Mouse (Mus musculus) megakaryocyte progenitor cell, adult 5-6 weeks (primary cell): ENCODE results near the gene Shc3. TPM values are rescaled to one million over a fixed set of nuclear protein-coding genes. Genes with fewer than 3 reads are reported as not detected.

Source experiments
- ATAC-seq: replicated peaks from 2 replicates; pipeline ENCODE4 v1.8.0; 2016; ENCODE audit warnings: mild to moderate bottlenecking, moderate TSS enrichment, inconsistent platforms; ENCODE audit not compliant: poor library complexity
- total RNA-seq, 2 experiments: library from RNA; stranded (forward) in 1 of 2; stranded (reverse) in 1 of 2; fragments of 157-497, 149-512 nt in 1 of 2; fragments of 200-1000 nt in 1 of 2; gene quantifications; 2 replicates each; pipeline versions ENCODE4 v1.2.3 to v1.2.4; 2015 to 2017

Shc3 gene
- total RNA-seq, 2 experiments from 2014 or later, result not detected

GRCm38 (mm10) chr13:51418942-51419451 lies 150.2 kb downstream of the Shc3 start:
- ATAC-seq, result no peak

- ATAC-seq, result peak; percentile 82
Observed at GRCm38 (mm10) chr13:51418268-51418941, 150.8 kb downstream of the Shc3 start.

GRCm38 (mm10) chr13:51417796-51418195 lies 151.4 kb downstream of the Shc3 start:
- peak; percentile 72 for ATAC-seq

GRCm38 (mm10) chr13:51416727-51417126 lies 152.5 kb downstream of the Shc3 start:
- no peak for ATAC-seq

- 0 out of 2 replicates have a peak, but pooled peaks have one; percentile 15 for ATAC-seq
Observed at GRCm38 (mm10) chr13:51413461-51413860, 155.8 kb downstream of the Shc3 start.

GRCm38 (mm10) chr13:51411696-51412430 lies 157.4 kb downstream of the Shc3 start:
- no peak for ATAC-seq

- no peak for ATAC-seq
Observed at GRCm38 (mm10) chr13:51411243-51411642, 158.0 kb downstream of the Shc3 start.

GRCm38 (mm10) chr13:51409936-51410481 lies 159.2 kb downstream of the Shc3 start:
- no peak for ATAC-seq

- ATAC-seq, result peak; percentile 68
Observed at GRCm38 (mm10) chr13:51408519-51409001, 160.7 kb downstream of the Shc3 start, which contains the start of gene S1pr3. Gene S1pr3, plus strand, starts transcription at chr13:51408639.

GRCm38 (mm10) chr13:51407541-51408217 lies 161.5 kb downstream of the Shc3 start:
- peak; percentile 9; the same call in 1 of the 2 replicates for ATAC-seq

- ATAC-seq, result peak; percentile 14
Observed at GRCm38 (mm10) chr13:51405731-51406320, 163.4 kb downstream of the Shc3 start.

GRCm38 (mm10) chr13:51404566-51404965 lies 164.7 kb downstream of the Shc3 start:
- no peak for ATAC-seq

GRCm38 (mm10) chr13:51400736-51401501 lies 168.3 kb downstream of the Shc3 start:
- peak; percentile 62 for ATAC-seq

GRCm38 (mm10) chr13:51400186-51400719 lies 169.0 kb downstream of the Shc3 start:
- peak; percentile 65 for ATAC-seq

- ATAC-seq, result no peak
Observed at GRCm38 (mm10) chr13:51399562-51399961, 169.7 kb downstream of the Shc3 start.

GRCm38 (mm10) chr13:51397861-51398260 lies 171.4 kb downstream of the Shc3 start:
- ATAC-seq, result no peak

- ATAC-seq, result peak; percentile 36; the same call in 1 of the 2 replicates
Observed at GRCm38 (mm10) chr13:51392256-51392655, 177.0 kb downstream of the Shc3 start.

GRCm38 (mm10) chr13:51391359-51391916 lies 177.8 kb downstream of the Shc3 start:
- ATAC-seq, result no peak

- ATAC-seq, result no peak
Observed at GRCm38 (mm10) chr13:51390398-51390797, 178.8 kb downstream of the Shc3 start.
